Mouse (Mus musculus): ENCODE data around the gene Kiss1r.
"Not testable (repeated sequence)": the region's sequence is repeated elsewhere in the genome, so short reads cannot be mapped to it uniquely, and the experiment has no call there.

Kiss1r gene

GRCm38 (mm10) chr10:79940749-79941148 is 24.0 kb downstream of the Kiss1r start:
- DNase-seq, result no peak

- no peak for DNase-seq
Observed at GRCm38 (mm10) chr10:79942988-79943387, 26.2 kb downstream of the Kiss1r start.

- DNase-seq, result no peak
Observed at GRCm38 (mm10) chr10:79943471-79943901, 26.7 kb downstream of the Kiss1r start.

- DNase-seq, result peak; percentile 76
Observed at GRCm38 (mm10) chr10:79945507-79946234, 28.9 kb downstream of the Kiss1r start.

- peak; percentile 47 for DNase-seq
Observed at GRCm38 (mm10) chr10:79946752-79947322, 30.1 kb downstream of the Kiss1r start.

- no peak for DNase-seq
Observed at GRCm38 (mm10) chr10:79947502-79947901, 30.7 kb downstream of the Kiss1r start.

GRCm38 (mm10) chr10:79949873-79950272 is 33.1 kb downstream of the Kiss1r start:
- no peak for DNase-seq

- no peak for DNase-seq
Observed at GRCm38 (mm10) chr10:79950661-79951060, 33.9 kb downstream of the Kiss1r start.

GRCm38 (mm10) chr10:79953946-79954345 is 37.2 kb downstream of the Kiss1r start:
- peak; percentile 39 for DNase-seq

- no peak for DNase-seq
Observed at GRCm38 (mm10) chr10:79955691-79956090, 38.9 kb downstream of the Kiss1r start.

- DNase-seq, result no peak
Observed at GRCm38 (mm10) chr10:79956643-79957154, 39.9 kb downstream of the Kiss1r start.

- peak; percentile 88 for DNase-seq
Observed at GRCm38 (mm10) chr10:79958140-79958816, 41.5 kb downstream of the Kiss1r start.

- not testable (repeated sequence) for DNase-seq
Observed at GRCm38 (mm10) chr10:79959412-79959811, 42.6 kb downstream of the Kiss1r start.

GRCm38 (mm10) chr10:79959847-79960601 is 43.3 kb downstream of the Kiss1r start, which contains the start of gene Wdr18:
Wdr18 (plus strand) TSS chr10:79960152.
- DNase-seq, result peak; percentile 98

- DNase-seq, result no peak
Observed at GRCm38 (mm10) chr10:79960671-79961294, 44.0 kb downstream of the Kiss1r start.

- no peak for DNase-seq
Observed at GRCm38 (mm10) chr10:79964727-79965126, 48.0 kb downstream of the Kiss1r start.

GRCm38 (mm10) chr10:79965325-79965724 is 48.6 kb downstream of the Kiss1r start:
- no peak for DNase-seq

GRCm38 (mm10) chr10:79966886-79967400 is 50.2 kb downstream of the Kiss1r start:
- no peak for DNase-seq

- DNase-seq, result no peak
Observed at GRCm38 (mm10) chr10:79968181-79968580, 51.4 kb downstream of the Kiss1r start.

GRCm38 (mm10) chr10:79969124-79969568 is 52.4 kb downstream of the Kiss1r start:
- no peak for DNase-seq

- DNase-seq, result peak; percentile 40
Observed at GRCm38 (mm10) chr10:79970415-79971182, 53.8 kb downstream of the Kiss1r start, which contains the start of gene Grin3b. Grin3b (plus strand) TSS chr10:79970715.

Data from embryo, embryonic 11 days (tissue).